Mouse (Mus musculus) spleen, adult 2 months (tissue): Measurements from ENCODE around the gene Rbms3. TPM values are rescaled to one million over a fixed set of nuclear protein-coding genes. Genes with fewer than 3 reads are reported as not detected.

Experiments
- DNase-seq, 2 experiments: peaks; one replicate each; pipeline versions ENCODE4 v3.0.0 to v3.0.0-alpha.2; 2012 to 2021; ENCODE audit warnings: low spot score in 2 of 2, low read depth in 1 of 2
- H3K27ac ChIP-seq: fragments of 200-500 bp; 2 replicates; pipeline ENCODE4 v1.5.1; 2012; ENCODE audit warnings: low read length, inconsistent platforms; ENCODE audit not compliant: insufficient read depth
- H3K27me3 ChIP-seq: fragments of 200-500 bp; 2 replicates; pipeline ENCODE4 v1.6.1; 2012; ENCODE audit warnings: mild to moderate bottlenecking, moderate library complexity, low read length, inconsistent platforms; ENCODE audit not compliant: control insufficient read depth, insufficient read depth
- H3K36me3 ChIP-seq: fragments of 200-500 bp; 2 replicates; pipeline ENCODE4 v1.6.1; 2012; ENCODE audit warnings: mild to moderate bottlenecking, low read length, inconsistent platforms; ENCODE audit not compliant: control insufficient read depth, insufficient read depth
- H3K4me1 ChIP-seq: fragments of 200-500 bp; 2 replicates; pipeline ENCODE4 v1.6.1; 2011; ENCODE audit warnings: inconsistent platforms; ENCODE audit not compliant: control insufficient read depth, insufficient read depth, insufficient read length
- H3K4me3 ChIP-seq: fragments of 200-500 bp; 2 replicates; pipeline ENCODE4 v1.5.1; 2011; ENCODE audit warnings: mild to moderate bottlenecking, inconsistent platforms; ENCODE audit not compliant: insufficient read depth, insufficient read length; ENCODE audit errors: extremely low read depth
- CTCF ChIP-seq: fragments of 200-500 bp; IDR thresholded peaks from 2 replicates; pipeline ENCODE4 v1.5.1; 2011; ENCODE audit warnings: mild to moderate bottlenecking, inconsistent platforms; ENCODE audit not compliant: insufficient read depth, insufficient read length, insufficient replicate concordance; ENCODE audit errors: extremely low read depth
- POLR2A ChIP-seq: fragments of 200-500 bp; IDR thresholded peaks from 2 replicates; pipeline ENCODE4 v1.6.1; 2011; ENCODE audit warnings: low read depth, low read length, inconsistent platforms
- WGBS: fragments of 180-500 bp; shearing (Covaris S2); methylation state at CpG from one replicate; pipeline ENCODE4 v1.1.7; 2018; 5-methylcytosine and 5-hydroxymethylcytosine counted together
- polyA plus RNA-seq: library from polyadenylated mRNA; depleted of rRNA; stranded (reverse); fragments of >200 nt; gene quantifications from 2 replicates; pipeline ENCODE4 v1.2.3, GENCODE M21; 2012

Rbms3 gene
- polyA plus RNA-seq, 1 experiment = 6.8 TPM

DNA sequence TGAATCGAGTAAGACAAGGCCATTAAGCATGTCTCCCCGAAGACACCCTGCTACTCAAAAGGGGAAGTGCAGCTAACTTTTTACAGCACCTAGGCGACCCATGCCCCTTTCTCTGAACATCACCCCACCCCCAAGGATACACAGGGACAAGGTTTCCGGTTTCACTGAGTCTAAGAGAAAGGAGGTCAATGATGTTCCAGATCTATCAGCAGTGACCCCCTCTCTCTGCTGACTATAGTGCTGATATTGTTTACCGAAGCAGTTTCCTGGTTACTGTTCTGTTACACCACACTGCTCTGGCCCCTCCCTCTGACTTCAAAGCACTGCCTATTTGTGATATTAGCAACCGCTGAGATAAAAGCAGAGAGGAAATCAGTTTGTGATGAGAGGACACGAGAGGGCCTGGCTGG, 229.4 kb downstream of the Rbms3 start:
- WGBS = 8% methylated on average over 7 of the region's 7 CpGs
- no peaks in the 10 kb centered on the region for H3K27me3 ChIP-seq

DNA sequence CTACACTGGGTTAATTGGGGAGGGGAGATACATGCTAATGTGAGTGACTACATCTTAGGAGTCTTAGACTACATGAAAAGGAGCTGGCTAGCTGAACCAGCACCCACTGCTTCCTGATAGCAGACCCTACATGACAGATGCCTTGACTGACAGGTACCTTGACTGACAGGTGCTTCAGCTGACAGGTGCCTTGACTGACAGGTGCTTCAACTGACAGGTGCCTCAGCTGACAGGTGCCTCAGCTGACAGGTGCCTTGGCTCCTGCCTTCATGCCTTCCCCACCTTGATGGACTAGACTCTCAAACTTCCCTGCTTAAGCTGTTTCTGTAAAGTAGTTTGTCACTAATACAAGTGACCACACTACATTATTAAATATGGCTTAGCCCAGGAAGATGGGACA, 232.6 kb downstream of the Rbms3 start:
- no peak overlapping the region for H3K27ac ChIP-seq
- no peak for DNase-seq
- H3K4me3 ChIP-seq = no peak overlapping the region
- no peaks in the 10 kb centered on the region for H3K4me1 ChIP-seq
- TF ChIP-seq CTCF (no peak), POLR2A (no peak)
- H3K36me3 ChIP-seq = no peaks in the 10 kb centered on the region
- no peaks in the 10 kb centered on the region for H3K27me3 ChIP-seq

More for the DNA sequence above, 229.4 kb downstream of the Rbms3 start:
- no peaks in the 10 kb centered on the region for H3K36me3 ChIP-seq
- DNase-seq = peak in 1 of 2 experiments; percentile 2
- no peaks in the 10 kb centered on the region for H3K4me1 ChIP-seq
- H3K4me3 ChIP-seq = no peak overlapping the region
- no peak overlapping the region for H3K27ac ChIP-seq
- TF ChIP-seq CTCF (no peak), POLR2A (no peak)

DNA sequence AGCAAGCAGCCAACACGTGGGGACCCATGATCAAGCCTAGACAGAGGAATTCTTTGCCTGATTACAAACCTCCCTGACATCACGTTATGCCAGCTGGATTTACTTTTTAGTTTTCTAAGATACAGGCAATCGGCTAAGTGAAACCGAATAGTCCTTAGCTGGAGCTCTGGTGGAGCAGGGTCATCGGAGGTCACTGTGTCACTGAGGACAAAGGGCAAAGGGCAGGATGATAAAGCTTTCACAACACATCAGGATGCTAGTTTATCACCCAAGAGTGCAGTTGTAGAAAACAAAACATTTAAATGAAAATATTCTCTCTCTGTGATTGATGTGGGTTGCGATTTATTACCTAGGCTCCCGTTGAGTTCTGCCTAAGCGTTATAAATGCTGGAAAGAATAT, 233.1 kb downstream of the Rbms3 start:
- Histone ChIP-seq H3K36me3 (no peaks in the 10 kb centered on the region), H3K4me3 (no peak overlapping the region), H3K4me1 (no peaks in the 10 kb centered on the region), H3K27me3 (no peaks in the 10 kb centered on the region), H3K27ac (no peak overlapping the region)
- DNase-seq = no peak
- 92% methylated on average over 8 of the region's 8 CpGs for WGBS
- TF ChIP-seq CTCF = no peak
- no peak for TF ChIP-seq POLR2A

DNA sequence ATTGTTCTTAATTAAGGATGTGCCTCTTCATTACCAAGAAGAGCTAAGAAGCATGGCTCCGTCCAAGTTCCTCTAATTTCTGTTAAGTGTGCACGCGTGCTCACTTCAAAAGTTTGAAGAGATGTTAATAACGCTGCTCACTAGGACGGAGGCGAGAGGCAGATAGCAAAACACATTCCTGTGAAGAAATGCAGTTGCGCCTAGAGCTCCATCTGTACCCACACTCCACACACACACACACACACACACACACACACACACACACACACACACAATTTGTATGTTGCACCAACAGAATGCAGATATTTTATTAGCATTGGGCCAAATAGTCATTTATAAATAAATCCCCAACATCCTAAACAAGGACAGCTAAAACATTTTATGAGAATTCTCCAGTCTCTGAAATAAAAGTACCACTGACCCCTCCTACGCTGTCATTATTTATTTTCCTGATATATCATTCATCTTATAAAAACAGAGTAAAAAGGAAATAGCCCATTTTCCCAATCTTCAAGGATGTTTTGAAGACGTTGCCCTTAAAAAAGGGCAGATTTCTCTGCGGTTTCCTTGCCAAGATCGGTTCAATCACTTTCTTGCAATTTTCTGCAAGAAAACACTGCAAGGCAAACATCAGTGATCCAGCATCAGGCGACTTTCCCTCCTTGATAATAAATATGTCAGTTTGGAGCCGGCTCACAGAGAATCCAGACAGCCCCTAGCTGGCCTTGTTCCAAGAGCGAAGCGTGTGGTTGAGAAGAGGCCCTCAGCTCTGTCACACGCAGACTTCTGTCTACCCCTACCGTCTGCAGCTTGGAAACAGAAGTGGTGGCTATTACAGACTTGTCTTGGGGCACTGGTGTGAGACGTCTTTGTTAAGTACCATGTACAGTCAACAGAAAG, 235.8 kb downstream of the Rbms3 start:
- Histone ChIP-seq H3K27ac (no peak overlapping the region), H3K4me1 (no peaks in the 10 kb centered on the region), H3K27me3 (no peaks in the 10 kb centered on the region), H3K4me3 (no peak overlapping the region), H3K36me3 (no peaks in the 10 kb centered on the region)
- no peak for TF ChIP-seq POLR2A
- TF ChIP-seq CTCF = no peak
- no peak for DNase-seq
- 67% methylated on average over 18 of the region's 18 CpGs for WGBS

DNA sequence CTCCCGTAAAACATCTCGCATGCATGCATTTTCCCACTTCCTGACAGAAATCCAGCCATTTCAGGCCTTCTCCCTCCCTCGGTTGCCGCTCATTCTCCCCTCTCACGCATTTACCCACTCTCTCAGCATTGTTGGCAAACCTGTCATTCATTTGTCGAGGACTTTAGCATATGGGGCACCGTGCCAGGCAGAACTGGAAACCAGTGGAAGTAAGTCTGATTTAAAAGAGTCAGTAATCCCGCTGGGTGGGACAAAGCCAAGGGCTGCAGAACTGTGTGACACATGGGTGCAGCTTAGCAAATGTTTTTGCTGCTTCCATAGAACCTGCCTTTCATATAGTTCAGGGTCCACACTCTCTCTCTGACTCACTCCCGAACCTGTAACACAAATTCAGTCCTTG, 241.7 kb downstream of the Rbms3 start:
- Histone ChIP-seq H3K27ac (no peak overlapping the region), H3K4me3 (no peak overlapping the region), H3K4me1 (no peaks in the 10 kb centered on the region), H3K36me3 (no peaks in the 10 kb centered on the region), H3K27me3 (no peaks in the 10 kb centered on the region)
- TF ChIP-seq CTCF (no peak), POLR2A (no peak)
- 83% methylated on average over 9 of the region's 9 CpGs for WGBS
- DNase-seq = no peak

DNA sequence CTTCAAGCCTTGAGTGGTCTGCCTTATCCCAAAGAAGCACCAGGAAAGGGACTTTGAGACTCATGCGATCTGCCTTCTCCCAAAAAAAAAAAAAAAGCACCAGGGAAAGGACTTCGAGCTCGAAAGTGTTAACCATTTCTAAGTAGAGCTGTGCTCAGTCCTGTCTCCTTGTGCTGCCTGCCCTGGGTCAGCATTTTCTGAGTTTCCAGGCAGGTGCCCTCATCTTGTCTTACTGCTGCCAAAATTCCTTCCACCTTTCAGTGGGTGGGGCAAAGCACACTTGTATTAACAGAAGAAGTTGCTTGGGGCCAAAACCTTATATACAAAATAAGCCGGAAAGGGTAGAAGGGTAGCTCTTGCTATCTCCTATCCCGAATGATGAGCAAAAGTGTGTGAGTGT, 248.8 kb downstream of the Rbms3 start:
- Histone ChIP-seq H3K36me3 (no peaks in the 10 kb centered on the region), H3K27me3 (no peaks in the 10 kb centered on the region), H3K27ac (no peak overlapping the region), H3K4me3 (no peak overlapping the region), H3K4me1 (no peaks in the 10 kb centered on the region)
- no peak for TF ChIP-seq POLR2A
- TF ChIP-seq CTCF = no peak
- no peak for DNase-seq
- WGBS = 92% methylated on average over 5 of the region's 5 CpGs

DNA sequence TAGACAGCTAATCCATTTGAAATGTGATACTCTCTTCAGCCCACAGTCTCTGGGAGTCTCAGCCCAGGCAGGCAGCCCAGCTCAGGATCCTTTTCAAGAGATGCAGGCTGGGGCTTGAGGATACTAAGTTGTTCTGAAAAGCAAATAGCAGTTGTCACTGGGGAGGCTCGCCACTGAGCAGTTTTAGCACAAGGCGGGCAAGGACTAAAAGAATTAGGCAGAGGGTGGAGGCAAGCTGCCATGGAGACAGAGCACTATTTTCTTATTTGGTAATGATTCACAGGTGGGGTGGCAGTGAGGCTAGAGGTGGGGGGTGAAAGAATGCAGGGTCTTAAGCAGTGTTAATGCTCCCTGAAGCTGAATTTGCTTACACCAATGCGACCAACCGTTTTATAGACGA, 249.6 kb downstream of the Rbms3 start:
- DNase-seq = no peak
- no peaks in the 10 kb centered on the region for H3K27me3 ChIP-seq
- no peaks in the 10 kb centered on the region for H3K4me1 ChIP-seq
- H3K27ac ChIP-seq = no peak overlapping the region
- no peak for TF ChIP-seq POLR2A
- TF ChIP-seq CTCF = no peak
- H3K36me3 ChIP-seq = no peaks in the 10 kb centered on the region
- WGBS = 86% methylated on average over 5 of the region's 5 CpGs
- no peak overlapping the region for H3K4me3 ChIP-seq
